Mouse (Mus musculus) cerebellum, adult (tissue): ENCODE results near the gene Znrf4.

Experiments
- ATAC-seq: cut with Nextera tagmentation; 2 replicates; pipeline ENCODE4 v1.9.2; 2017; ENCODE audit warnings: mild to moderate bottlenecking, moderate library complexity, mixed read lengths; ENCODE audit not compliant: insufficient number of reproducible peaks, low FRiP score, low TSS enrichment

Znrf4 gene

DNA sequence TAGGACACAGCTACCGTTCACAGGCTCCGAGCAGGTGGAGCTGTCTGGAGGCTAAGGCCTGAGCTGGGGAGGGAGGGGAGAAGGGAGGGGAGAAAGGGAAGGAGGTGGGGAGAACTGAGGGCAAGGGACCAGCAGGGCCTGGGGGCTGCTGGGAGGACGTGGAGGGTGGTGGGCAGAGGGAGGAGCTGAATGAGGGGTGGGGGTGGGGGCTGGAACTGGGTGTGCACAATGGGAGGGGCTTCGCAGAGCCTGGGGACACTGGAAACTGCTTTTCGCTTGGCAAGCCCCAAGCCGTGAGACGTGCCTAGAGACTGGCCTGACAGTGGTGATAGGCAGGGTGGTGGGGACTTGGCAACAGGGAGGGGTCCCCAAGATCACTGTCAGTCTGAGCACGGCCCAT lies 43.0 kb downstream of the Znrf4 start:
- no peak for ATAC-seq

GRCm38 (mm10) chr17:56468870-56469269 lies 43.4 kb downstream of the Znrf4 start:
- no peak for ATAC-seq

DNA sequence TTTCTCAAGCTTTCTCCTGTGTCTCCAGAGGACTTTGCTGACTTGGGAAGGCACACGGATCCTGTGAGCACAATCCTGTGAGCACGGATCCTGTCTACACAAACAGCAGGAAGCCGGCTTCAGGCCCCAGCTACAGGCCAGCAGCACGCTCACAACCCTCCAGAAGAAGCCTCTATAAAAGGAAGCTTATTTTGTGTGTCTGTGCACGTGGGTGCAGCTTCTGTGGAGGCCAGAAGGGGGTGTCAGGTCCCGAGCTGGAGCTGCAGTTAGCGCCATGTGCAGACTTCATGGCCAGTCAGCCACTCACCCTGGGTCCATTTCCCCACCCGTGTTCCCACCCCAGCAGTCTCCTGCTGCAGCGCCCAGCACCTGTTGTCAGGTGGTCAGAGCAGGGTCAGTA lies 43.9 kb downstream of the Znrf4 start:
- no peak for ATAC-seq

GRCm38 (mm10) chr17:56467456-56467884 lies 44.8 kb downstream of the Znrf4 start:
- ATAC-seq, result no peak

- no peak for ATAC-seq
Observed at GRCm38 (mm10) chr17:56466747-56467146, 45.5 kb downstream of the Znrf4 start.

GRCm38 (mm10) chr17:56464817-56465216 lies 47.4 kb downstream of the Znrf4 start:
- no peak for ATAC-seq

DNA sequence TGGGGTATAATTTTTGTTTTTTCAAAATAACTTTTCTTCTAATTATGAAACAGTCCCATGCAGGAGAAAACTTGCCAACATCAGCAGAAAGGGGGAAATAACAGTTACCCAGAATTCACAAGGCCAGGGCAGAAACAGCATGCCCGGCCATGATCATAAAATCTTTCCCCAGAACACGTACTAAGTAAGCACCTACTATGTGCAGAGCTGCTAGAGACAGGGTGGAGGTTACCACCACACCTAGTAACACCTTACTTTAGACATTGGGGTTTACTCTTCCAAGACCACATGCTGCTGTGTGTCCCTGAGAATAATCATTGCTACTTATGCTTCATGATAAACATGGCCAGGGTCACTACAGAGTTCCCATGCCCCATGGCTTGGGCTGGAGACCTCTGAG lies 47.9 kb downstream of the Znrf4 start:
- no peak for ATAC-seq

DNA sequence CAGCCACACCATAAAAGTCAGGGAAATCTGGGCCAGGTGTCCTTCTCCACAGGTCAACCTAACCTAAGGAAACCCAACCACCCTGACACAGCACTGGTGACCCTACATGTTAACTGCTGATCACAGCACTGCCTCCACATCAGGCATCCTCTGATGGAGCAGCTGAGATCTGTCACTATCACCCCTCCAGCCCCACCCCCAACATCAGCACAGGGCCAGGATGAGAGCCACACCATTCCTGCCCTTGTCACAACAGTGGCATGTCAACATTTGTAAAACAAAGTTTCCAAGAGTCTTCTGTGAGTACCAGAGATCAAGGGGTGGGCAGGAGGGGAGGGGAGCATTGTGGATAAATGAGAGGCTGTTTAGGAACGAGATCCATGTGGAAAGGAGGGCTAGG lies 48.7 kb downstream of the Znrf4 start:
- no peak for ATAC-seq

DNA sequence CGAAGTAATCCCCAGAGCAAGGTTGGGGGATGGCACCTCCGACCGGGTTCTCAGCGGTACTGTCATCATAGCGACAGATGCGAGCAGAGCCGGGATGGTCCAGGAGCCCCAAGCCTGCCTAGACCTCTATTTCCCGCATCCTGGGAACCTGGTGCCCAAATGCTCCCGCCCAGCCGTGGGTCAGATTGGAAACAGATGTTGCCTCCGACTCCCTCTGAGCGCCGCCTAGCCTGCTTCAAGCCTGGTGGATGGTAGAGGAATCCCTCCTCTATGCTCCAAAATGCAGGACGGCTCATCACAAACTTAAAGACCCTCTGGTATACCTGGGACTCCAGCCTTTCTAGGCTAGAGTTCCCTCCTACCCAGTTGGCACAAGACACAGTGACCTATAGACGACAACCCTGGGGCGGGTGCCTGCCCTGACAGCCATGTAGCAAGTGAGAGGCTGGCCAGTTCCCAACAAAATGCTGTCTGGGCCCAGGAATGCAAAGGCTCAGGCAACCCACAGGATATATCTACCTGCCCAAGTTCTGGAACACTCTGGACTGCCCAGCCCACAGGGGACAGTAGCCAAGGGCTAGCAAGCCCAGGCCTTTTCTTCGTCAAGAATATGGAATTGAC lies 49.3 kb downstream of the Znrf4 start:
- ATAC-seq, result no peak

DNA sequence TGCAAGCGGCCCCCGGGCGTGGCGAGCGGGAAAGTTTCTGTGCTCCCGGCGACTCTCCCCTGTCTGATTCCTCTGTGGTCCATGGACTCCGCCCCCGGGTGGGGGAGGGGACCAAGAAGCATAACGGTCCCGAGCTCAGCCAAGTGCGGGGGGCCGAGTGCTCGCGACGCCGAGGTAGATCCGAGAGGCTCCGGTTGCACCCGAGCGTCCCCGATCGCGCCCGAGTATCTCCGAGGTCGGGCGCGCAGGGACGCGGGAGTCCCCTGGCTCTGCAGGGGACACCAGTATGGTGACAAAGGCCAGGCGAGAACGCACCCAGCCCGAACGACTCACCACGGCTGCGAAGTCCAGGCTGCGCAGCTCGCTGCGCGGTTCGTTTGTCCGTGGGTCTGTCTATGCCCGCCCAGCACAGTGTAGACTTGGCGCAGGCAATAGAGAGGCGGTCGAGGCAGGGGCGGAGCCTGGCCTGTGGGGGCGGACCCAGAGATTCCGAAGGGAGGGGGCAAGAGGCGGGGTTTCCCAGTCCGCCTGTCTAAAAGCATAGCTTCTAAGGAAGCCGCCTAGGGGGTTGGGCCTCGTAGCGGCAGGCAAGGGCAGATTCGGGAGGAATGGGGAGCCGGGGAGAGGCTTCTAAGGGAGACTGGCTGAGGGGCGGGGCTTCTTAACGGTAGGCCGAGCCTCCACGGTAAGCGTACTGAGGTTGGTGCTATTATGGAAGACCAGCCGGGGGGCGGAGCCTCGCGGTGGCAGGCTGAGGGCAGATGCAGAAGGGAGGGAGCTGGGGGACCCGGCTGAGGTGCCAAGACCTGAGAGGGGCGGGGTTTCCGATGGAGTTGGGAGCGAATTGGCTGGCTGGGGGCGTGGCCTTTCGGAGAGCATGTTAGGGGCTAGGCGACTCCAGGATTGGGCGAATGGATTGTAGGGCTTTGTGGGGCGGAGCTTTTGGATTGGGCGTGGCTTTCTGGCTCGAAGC lies 50.2 kb downstream of the Znrf4 start:
- ATAC-seq, result peak; percentile 72
